Comparison of ENCODE assay signal across 8 mouse cellular contexts in the genomic region with DNA sequence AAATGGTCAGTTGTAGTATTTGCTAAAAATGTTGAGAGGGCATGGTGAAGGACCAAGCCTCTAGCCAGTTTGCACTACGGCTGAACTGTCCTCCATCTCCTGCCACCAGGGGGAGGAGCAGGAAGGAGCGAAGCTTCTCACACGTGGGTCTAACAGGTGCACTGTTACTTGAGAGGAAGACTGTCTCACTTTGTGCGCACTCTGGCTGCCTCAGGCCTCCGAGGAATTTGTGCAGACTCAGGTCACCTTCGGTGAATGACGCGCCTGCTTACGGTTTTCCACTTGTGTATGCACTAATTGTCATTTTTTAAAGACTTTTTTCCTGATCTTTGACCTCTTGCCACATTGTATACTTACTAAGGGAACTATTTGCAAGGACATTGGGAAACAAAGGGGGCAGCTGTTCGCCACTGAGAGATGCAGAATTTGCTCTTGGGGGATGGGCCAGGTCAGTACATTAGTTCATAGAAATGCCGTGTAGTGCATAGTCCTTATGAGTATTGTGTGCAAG.
DNase-seq lines count a peak whose midpoint lies in the region; TF ChIP-seq lines count a peak whose summit lies in the region.

No protein-coding gene starts in this region.

- H3K4me1 ChIP-seq in spleen, adult 2 months (ENCODE audit: control insufficient read depth, insufficient read depth, insufficient read length) = no peaks in the 10 kb centered on the region

- no peak overlapping the region for H3K27ac ChIP-seq in spleen, adult 2 months (ENCODE audit: insufficient read depth, low read length)

- intact Hi-C loops in left cerebral cortex, postnatal 25 days (cut with DNase I) = no loop called here

- 65% methylated on average over 11 of the region's 11 CpGs for WGBS in spleen, adult 2 months

- peak; percentile 52; the same call in 1 of the 2 replicates for TF ChIP-seq CTCF in spleen, adult 2 months (IDR thresholded peaks at IDR 0.05; ENCODE audit: extremely low read depth, insufficient read depth, insufficient read length, insufficient replicate concordance)

- peaks cover 46% of the 10 kb centered on the region for H3K36me3 ChIP-seq in spleen, adult 2 months (ENCODE audit: control insufficient read depth, insufficient read depth, low read length)

- peak; percentile 42 for DNase-seq in adrenal gland, postnatal 14 days
- DNase-seq in adrenal gland, adult 2 months = no peak
- peak in 1 of 2 experiments; percentile 15 for DNase-seq in spleen, adult 2 months (ENCODE audit: low read depth in 1 of 2, low spot score in 2 of 2)
- DNase-seq in spleen, adult 12 weeks (ENCODE audit: low spot score) = no peak
- peak; percentile 60 to 68 for DNase-seq in kidney, postnatal 25 days
- DNase-seq in retina, embryonic 14.5 days (ENCODE audit: low spot score) = peak; percentile 38
- no peak for DNase-seq in urinary bladder, adult 18-20 months (ENCODE audit: low spot score in 2 of 2)
- DNase-seq in left cerebral cortex, postnatal 25 days (ENCODE audit: low spot score in 2 of 2) = no peak

- H3K27me3 ChIP-seq in spleen, adult 2 months (ENCODE audit: control insufficient read depth, insufficient read depth, low read length) = no peaks in the 10 kb centered on the region

- no peak for TF ChIP-seq POLR2A in spleen, adult 2 months (IDR thresholded peaks at IDR 0.05; ENCODE audit: low read depth, low read length)

- no peak overlapping the region for H3K4me3 ChIP-seq in spleen, adult 2 months (ENCODE audit: extremely low read depth, insufficient read depth, insufficient read length)

Comparison
In these comparisons a context has a peak if more than half of its experiments do, and no peak if none do; other contexts are left out.
1. DNase-seq: peak in adrenal gland, postnatal 14 days (single experiment), kidney, postnatal 25 days (2 of 2) and retina, embryonic 14.5 days (single experiment); none in adrenal gland, adult 2 months (single experiment), spleen, adult 12 weeks (single experiment), urinary bladder, adult 18-20 months (0 of 2) and left cerebral cortex, postnatal 25 days (0 of 2).